Mouse (Mus musculus): ENCODE measurements around the gene Smarcc1. TPM values are rescaled to one million over a fixed set of nuclear protein-coding genes. Genes with fewer than 3 reads are reported as not detected.

The Smarcc1 gene
- polyA plus RNA-seq, 1 experiment, result 147 TPM

GRCm38 (mm10) chr9:110248861-110249260 is 131.4 kb downstream of the Smarcc1 start:
- no peak for TF ChIP-seq GATA1 (IDR thresholded peaks at IDR 0.05; ENCODE audit: low read length)

- TF ChIP-seq GATA1 (IDR thresholded peaks at IDR 0.05; ENCODE audit: low read length), result no peak
These were observed 132.5 kb downstream of the Smarcc1 start for GRCm38 (mm10) chr9:110249823-110250543.

GRCm38 (mm10) chr9:110250776-110251175 is 133.3 kb downstream of the Smarcc1 start:
- no peak for TF ChIP-seq GATA1 (IDR thresholded peaks at IDR 0.05; ENCODE audit: low read length)

GRCm38 (mm10) chr9:110255407-110256019 is 138.0 kb downstream of the Smarcc1 start:
- TF ChIP-seq GATA1 (IDR thresholded peaks at IDR 0.05; ENCODE audit: low read length), result no peak

- no peak for TF ChIP-seq GATA1 (IDR thresholded peaks at IDR 0.05; ENCODE audit: low read length)
These were observed 141.1 kb downstream of the Smarcc1 start for GRCm38 (mm10) chr9:110258646-110259045.

- no peak for TF ChIP-seq GATA1 (IDR thresholded peaks at IDR 0.05; ENCODE audit: low read length)
These were observed 141.6 kb downstream of the Smarcc1 start for GRCm38 (mm10) chr9:110259118-110259517.

- no peak for TF ChIP-seq GATA1 (IDR thresholded peaks at IDR 0.05; ENCODE audit: low read length)
These were observed 145.7 kb downstream of the Smarcc1 start for GRCm38 (mm10) chr9:110263181-110263580.

GRCm38 (mm10) chr9:110264991-110265390 is 147.5 kb downstream of the Smarcc1 start:
- no peak for TF ChIP-seq GATA1 (IDR thresholded peaks at IDR 0.05; ENCODE audit: low read length)

GRCm38 (mm10) chr9:110268416-110268815 is 150.9 kb downstream of the Smarcc1 start:
- TF ChIP-seq GATA1 (IDR thresholded peaks at IDR 0.05; ENCODE audit: low read length), result no peak

GRCm38 (mm10) chr9:110272330-110272729 is 154.8 kb downstream of the Smarcc1 start:
- TF ChIP-seq GATA1 (IDR thresholded peaks at IDR 0.05; ENCODE audit: low read length), result no peak

GRCm38 (mm10) chr9:110273507-110273906 is 156.0 kb downstream of the Smarcc1 start:
- TF ChIP-seq GATA1 (IDR thresholded peaks at IDR 0.05; ENCODE audit: low read length), result no peak

- TF ChIP-seq GATA1 (IDR thresholded peaks at IDR 0.05; ENCODE audit: low read length), result no peak
These were observed 158.4 kb downstream of the Smarcc1 start for GRCm38 (mm10) chr9:110275882-110276281.

- TF ChIP-seq GATA1 (IDR thresholded peaks at IDR 0.05; ENCODE audit: low read length), result no peak
These were observed 159.9 kb downstream of the Smarcc1 start for GRCm38 (mm10) chr9:110277431-110277881.

GRCm38 (mm10) chr9:110284075-110284697 is 166.7 kb downstream of the Smarcc1 start:
- no peak for TF ChIP-seq GATA1 (IDR thresholded peaks at IDR 0.05; ENCODE audit: low read length)

GRCm38 (mm10) chr9:110287321-110287924 is 169.9 kb downstream of the Smarcc1 start:
- no peak for TF ChIP-seq GATA1 (IDR thresholded peaks at IDR 0.05; ENCODE audit: low read length)

Other genes starting within 250 kb of the Smarcc1 start
- gene Cdc25a, start 242.1 kb upstream of the Smarcc1 start, polyA plus RNA-seq (2012), result 108 and 165 TPM in 2 replicates
- gene Map4, start 186.2 kb upstream of the Smarcc1 start, polyA plus RNA-seq (2012), result 73.3 and 80.1 TPM in 2 replicates
- gene Dhx30, start 122 bp downstream of the Smarcc1 start, polyA plus RNA-seq (2012), result 35.3 and 40.3 TPM in 2 replicates
- gene Cspg5, start 126.1 kb downstream of the Smarcc1 start, polyA plus RNA-seq (2012), result 0.21 and 0.23 TPM in 2 replicates
- 22.2 and 22.8 TPM in 2 replicates for gene Elp6, start 187.5 kb downstream of the Smarcc1 start, polyA plus RNA-seq (2012)
- gene Scap, start 215.6 kb downstream of the Smarcc1 start, polyA plus RNA-seq (2012), result 278 and 318 TPM in 2 replicates